Mouse (Mus musculus): Measurements from ENCODE around the gene Pomgnt2.

DNA sequence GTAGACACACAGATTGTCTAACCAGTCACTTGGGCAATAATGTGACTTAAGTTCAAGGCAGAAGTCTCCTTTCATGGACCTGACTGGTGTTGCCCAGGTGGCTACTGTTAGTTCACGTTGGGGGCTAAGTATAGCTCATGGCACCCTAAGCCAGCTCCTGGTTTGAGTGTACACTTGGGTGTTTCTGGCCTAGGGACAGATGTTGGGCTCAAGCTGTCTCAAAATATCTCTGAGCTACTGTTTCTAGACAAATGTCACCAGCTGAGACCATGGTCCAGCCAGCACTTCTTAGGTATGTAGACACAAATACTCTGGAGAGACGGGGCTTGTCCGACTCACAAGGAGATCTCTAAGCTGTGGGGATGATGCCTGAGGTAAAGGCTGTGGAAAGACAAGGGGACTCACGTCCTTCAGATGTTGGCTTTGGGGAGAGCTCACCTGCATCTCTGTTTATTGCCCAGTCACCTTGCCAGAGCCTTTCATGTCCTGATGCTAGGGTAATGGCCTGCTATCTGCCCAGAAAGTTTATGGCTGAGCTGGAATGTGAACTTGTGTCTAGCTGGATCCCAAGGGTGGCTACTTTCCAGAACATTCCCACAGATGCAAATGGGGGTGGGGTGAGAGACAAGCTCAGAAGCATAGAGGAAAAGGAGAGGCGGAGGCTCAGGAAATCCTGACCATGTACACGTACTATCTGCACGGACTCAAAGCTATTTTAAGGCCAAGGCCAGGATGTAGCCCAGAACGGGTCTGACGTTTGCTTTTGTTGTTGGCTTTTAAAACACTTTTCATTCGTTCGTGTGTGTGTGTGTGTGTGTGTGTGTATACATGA lies 31.2 kb upstream of the Pomgnt2 start:
- no peak for TF ChIP-seq POLR2A (IDR thresholded peaks at IDR 0.05; ENCODE audit: low read depth, low read length)
- TF ChIP-seq CTCF (conservative IDR thresholded peaks at IDR 0.05; ENCODE audit: insufficient read depth, insufficient read length, low read depth, low read length): no peak

Data from kidney, adult 2 months (tissue).